Mouse (Mus musculus) hindbrain, postnatal 0 days (tissue): ENCODE data around the gene Adgrg6. TPM values are rescaled to one million over a fixed set of nuclear protein-coding genes. Genes with fewer than 3 reads are reported as not detected.
A peak's percentile ranks its signal among the peaks of the same experiment; 100 is the strongest.

Experiments
- ATAC-seq: fragments of 200-750 bp; cut with Nextera tagmentation; 2 replicates; pipeline ENCODE4 v1.8.0; 2017; ENCODE audit warnings: mild to moderate bottlenecking, moderate TSS enrichment, moderate library complexity
- DNase-seq: peaks from one replicate; pipeline ENCODE4 v3.0.0-alpha.2; 2015; ENCODE audit warnings: low spot score
- H3K27ac ChIP-seq: fragments of 300-500 bp; sonication (generic); 2 replicates; pipeline ENCODE4 v1.5.1; 2014; ENCODE audit warnings: mild to moderate bottlenecking
- H3K27me3 ChIP-seq: fragments of 300-500 bp; sonication (generic); 2 replicates; pipeline ENCODE4 v1.6.1; 2014; ENCODE audit warnings: low read length, mixed read lengths; ENCODE audit not compliant: insufficient read depth
- H3K36me3 ChIP-seq: fragments of 300-500 bp; sonication (generic); 2 replicates; pipeline ENCODE4 v1.6.1; 2014; ENCODE audit warnings: low read length, mixed read lengths; ENCODE audit not compliant: insufficient read depth
- H3K4me1 ChIP-seq: fragments of 300-500 bp; sonication (generic); 2 replicates; pipeline ENCODE4 v1.6.1; 2014; ENCODE audit warnings: antibody characterized with exemption, low read length, mixed read lengths; ENCODE audit not compliant: insufficient read depth
- H3K4me2 ChIP-seq: fragments of 300-500 bp; sonication (generic); 2 replicates; pipeline ENCODE4 v1.6.1; 2014; ENCODE audit warnings: low read depth, mild to moderate bottlenecking, low read length, moderate library complexity, mixed read lengths
- H3K4me3 ChIP-seq: fragments of 300-500 bp; sonication (generic); 2 replicates; pipeline ENCODE4 v1.5.1; 2014; ENCODE audit warnings: low read length
- H3K9ac ChIP-seq: fragments of 300-500 bp; sonication (generic); replicated peaks from 2 replicates; pipeline ENCODE4 v1.6.1; 2014; ENCODE audit warnings: mild to moderate bottlenecking, low read length, moderate library complexity, mixed read lengths
- H3K9me3 ChIP-seq: fragments of 300-500 bp; sonication (generic); 2 replicates; pipeline ENCODE4 v1.6.1; 2016; ENCODE audit warnings: low read length, mixed read lengths
- CTCF ChIP-seq: IDR thresholded peaks from 2 replicates; pipeline ENCODE4 v1.5.1; 2016; ENCODE audit warnings: antibody characterized with exemption, control low read depth, low read depth
- WGBS: fragments of 180-500 bp; shearing (Covaris S2); extraction: QIAGEN DNeasy Blood & Tissue Kit; methylation state at CpG from one replicate; pipeline ENCODE4 v1.1.7; 2014; 5-methylcytosine and 5-hydroxymethylcytosine counted together
- polyA plus RNA-seq: library from polyadenylated mRNA; unstranded; fragments of >200 nt; fragmentation: Nextera tagmentation; extraction: Ambion mirVana; gene quantifications from 2 replicates; pipeline ENCODE4 v1.2.1, GENCODE M21; 2015
- total RNA-seq: library from RNA; depleted of rRNA; stranded (reverse); fragments of >200 nt; gene quantifications from 2 replicates; pipeline ENCODE4 v1.2.3, GENCODE M21; 2014; rRNA removed

The Adgrg6 gene
- total and polyA plus RNA-seq, 2 experiments from 2014 or later = 2.2 to 6.1 TPM

- H3K27ac ChIP-seq = no peak overlapping the region
- H3K9me3 ChIP-seq = 0 out of 2 replicates have a peak, but pooled peaks cover 7% of the 10 kb centered on the region
- DNase-seq (peak; percentile 74), ATAC-seq (no peak)
- no peak overlapping the region for H3K4me3 ChIP-seq
- H3K4me1 ChIP-seq = no peaks in the 10 kb centered on the region
- H3K36me3 ChIP-seq = no peaks in the 10 kb centered on the region
- H3K27me3 ChIP-seq = no peaks in the 10 kb centered on the region
- WGBS = 79% methylated on average over 1 of the region's 1 CpGs
- no peak overlapping the region for H3K9ac ChIP-seq
- TF ChIP-seq CTCF = peak; percentile 60
- no peak overlapping the region for H3K4me2 ChIP-seq
Measured at GRCm38 (mm10) chr10:14404070-14404469, 141.4 kb downstream of the Adgrg6 start.

GRCm38 (mm10) chr10:14401744-14402143 is 143.7 kb downstream of the Adgrg6 start:
- no peak for TF ChIP-seq CTCF
- no peak overlapping the region for H3K27ac ChIP-seq
- H3K36me3 ChIP-seq = no peaks in the 10 kb centered on the region
- no peaks in the 10 kb centered on the region for H3K4me1 ChIP-seq
- H3K9me3 ChIP-seq = 0 out of 2 replicates have a peak, but pooled peaks cover under 1% of the 10 kb centered on the region
- no peak for DNase-seq
- no peak overlapping the region for H3K4me2 ChIP-seq
- H3K27me3 ChIP-seq = no peaks in the 10 kb centered on the region
- no peak overlapping the region for H3K9ac ChIP-seq
- H3K4me3 ChIP-seq = no peak overlapping the region
- ATAC-seq = no peak
- 81% methylated on average over 8 of the region's 8 CpGs for WGBS

DNA sequence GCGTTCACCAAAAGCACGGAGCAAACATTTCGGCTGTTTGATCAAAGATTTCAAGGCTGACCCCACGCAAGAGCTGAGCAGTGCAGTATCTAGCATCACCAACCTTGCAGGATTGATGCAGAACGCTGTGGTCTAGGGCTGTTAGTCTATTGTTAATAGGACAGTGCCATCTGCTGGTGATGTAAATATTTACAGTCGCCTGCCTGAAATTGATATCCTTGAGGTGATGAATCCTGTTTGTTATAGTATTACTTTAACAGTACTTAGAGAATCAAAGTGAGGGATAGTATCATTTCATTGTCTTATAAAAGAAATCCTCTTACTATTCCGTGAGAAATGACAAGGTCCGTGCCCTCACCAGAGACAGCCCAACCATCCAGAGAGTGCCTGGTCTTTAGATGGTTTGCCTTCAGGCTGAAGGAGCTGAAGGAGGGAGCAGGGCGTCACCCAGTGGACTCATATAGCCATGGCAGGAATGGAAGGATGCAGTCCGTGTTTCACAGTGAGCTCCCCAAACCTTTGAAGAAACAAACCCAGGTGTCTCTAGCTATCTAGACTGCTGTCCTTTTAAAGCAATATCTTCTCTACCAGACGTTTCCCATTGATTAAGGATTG is 154.3 kb downstream of the Adgrg6 start:
- peak overlapping the region; percentile 34 for H3K4me2 ChIP-seq
- no peak overlapping the region for H3K4me3 ChIP-seq
- DNase-seq (peak; percentile 92), ATAC-seq (peak; percentile 96)
- H3K27me3 ChIP-seq = no peaks in the 10 kb centered on the region
- 15% methylated on average over 11 of the region's 11 CpGs for WGBS
- H3K4me1 ChIP-seq = no peaks in the 10 kb centered on the region
- no peaks in the 10 kb centered on the region for H3K36me3 ChIP-seq
- no peak overlapping the region for H3K27ac ChIP-seq
- peak; percentile 82 for TF ChIP-seq CTCF
- H3K9me3 ChIP-seq = no peaks in the 10 kb centered on the region
- H3K9ac ChIP-seq = no peak overlapping the region

- no peak for TF ChIP-seq CTCF
- H3K27ac ChIP-seq = no peak overlapping the region
- no peak overlapping the region for H3K4me3 ChIP-seq
- no peak overlapping the region for H3K4me2 ChIP-seq
- H3K36me3 ChIP-seq = no peaks in the 10 kb centered on the region
- no peaks in the 10 kb centered on the region for H3K9me3 ChIP-seq
- H3K27me3 ChIP-seq = no peaks in the 10 kb centered on the region
- WGBS = 90% methylated on average over 5 of the region's 5 CpGs
- DNase-seq (no peak), ATAC-seq (no peak)
- no peaks in the 10 kb centered on the region for H3K4me1 ChIP-seq
- no peak overlapping the region for H3K9ac ChIP-seq
Measured at GRCm38 (mm10) chr10:14385574-14385973, 159.9 kb downstream of the Adgrg6 start.

- TF ChIP-seq CTCF = no peak
- Histone ChIP-seq H3K9me3 (no peaks in the 10 kb centered on the region), H3K9ac (no peak overlapping the region), H3K27me3 (no peaks in the 10 kb centered on the region), H3K4me3 (no peak overlapping the region), H3K36me3 (no peaks in the 10 kb centered on the region), H3K4me2 (no peak overlapping the region), H3K27ac (no peak overlapping the region), H3K4me1 (no peaks in the 10 kb centered on the region)
- DNase-seq = peak; percentile 5
- no peak for ATAC-seq
- WGBS = 77% methylated on average over 1 of the region's 1 CpGs
Measured at GRCm38 (mm10) chr10:14365065-14365589, 180.3 kb downstream of the Adgrg6 start.

DNA sequence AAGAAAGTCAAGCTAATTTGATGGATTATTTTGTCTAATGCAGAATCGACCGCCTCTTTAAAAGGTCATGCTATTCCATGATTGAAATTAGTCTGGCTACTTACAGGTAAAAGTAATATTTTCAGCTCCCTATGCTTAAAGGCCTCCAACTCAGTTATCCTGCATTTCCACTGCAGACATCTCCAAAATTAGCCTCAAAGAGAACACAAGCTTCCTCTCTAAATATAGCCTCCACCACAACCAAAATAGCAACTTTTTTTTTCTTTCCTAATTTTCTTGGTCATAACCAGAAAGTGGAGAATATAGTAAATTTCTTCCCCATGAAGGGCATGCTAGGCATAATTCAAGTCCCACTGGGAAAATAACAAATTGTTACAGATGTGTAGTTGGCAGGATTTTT is 182.2 kb downstream of the Adgrg6 start:
- Histone ChIP-seq H3K9ac (no peak overlapping the region), H3K36me3 (no peaks in the 10 kb centered on the region), H3K27ac (no peak overlapping the region), H3K9me3 (no peaks in the 10 kb centered on the region), H3K4me3 (no peak overlapping the region), H3K4me2 (no peak overlapping the region), H3K27me3 (no peaks in the 10 kb centered on the region), H3K4me1 (no peaks in the 10 kb centered on the region)
- WGBS = 96% methylated on average over 2 of the region's 2 CpGs
- DNase-seq (no peak), ATAC-seq (no peak)
- TF ChIP-seq CTCF = no peak

DNA sequence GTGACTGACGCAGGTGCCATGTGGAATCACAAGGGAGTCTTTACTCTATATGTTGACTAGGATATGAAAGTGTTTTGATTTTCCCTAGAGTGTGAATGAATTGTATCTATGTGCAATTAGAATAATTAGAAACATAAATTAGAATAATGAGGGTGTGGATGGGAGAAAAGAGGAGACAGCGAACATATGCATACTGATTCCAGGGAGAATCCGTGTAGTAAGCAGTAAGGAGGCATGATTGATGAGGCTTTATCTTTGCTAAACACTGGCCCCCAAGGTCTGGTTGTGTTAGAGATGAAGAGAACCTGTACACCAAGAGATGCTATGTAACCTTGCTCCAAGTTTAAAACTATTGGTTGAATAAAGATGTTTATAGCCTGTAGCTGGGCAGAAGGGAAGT is 187.2 kb downstream of the Adgrg6 start:
- ATAC-seq (no peak), DNase-seq (no peak)
- Histone ChIP-seq H3K4me1 (no peaks in the 10 kb centered on the region), H3K9me3 (no peaks in the 10 kb centered on the region), H3K27me3 (no peaks in the 10 kb centered on the region), H3K36me3 (no peaks in the 10 kb centered on the region), H3K4me3 (no peak overlapping the region), H3K27ac (no peak overlapping the region), H3K9ac (no peak overlapping the region), H3K4me2 (no peak overlapping the region)
- WGBS = 74% methylated on average over 3 of the region's 3 CpGs
- TF ChIP-seq CTCF = no peak

Other genes with a start within 250 kb of the Adgrg6 start
- 82.2 and 87.0 TPM in 2 replicates for gene Vta1, start 159.9 kb upstream of the Adgrg6 start, total RNA-seq
- 182 and 191 TPM in 2 replicates for gene Vta1, start 159.9 kb upstream of the Adgrg6 start, polyA plus RNA-seq
- 2.4 and 2.7 TPM in 2 replicates for gene Nmbr, start 159.9 kb upstream of the Adgrg6 start, total RNA-seq
- 2.4 TPM in 2 replicates for gene Nmbr, start 159.9 kb upstream of the Adgrg6 start, polyA plus RNA-seq
- 0.29 TPM in 1 of 2 replicates, not detected in the other for gene Gje1, start 172.6 kb upstream of the Adgrg6 start, total RNA-seq
- not detected in 2 replicates for gene Gje1, start 172.6 kb upstream of the Adgrg6 start, polyA plus RNA-seq